Mouse (Mus musculus) lung, adult 2 months (tissue): ENCODE data around the gene Cyp2e1.

Experiments used
- CTCF ChIP-seq: fragments of 200-500 bp; IDR thresholded peaks from 2 replicates; pipeline ENCODE4 v1.5.1; 2011; ENCODE audit warnings: mild to moderate bottlenecking, low read length, control low read depth; ENCODE audit not compliant: insufficient read depth
- POLR2A ChIP-seq: fragments of 200-500 bp; IDR thresholded peaks from 2 replicates; pipeline ENCODE4 v1.6.1; 2011; ENCODE audit warnings: low read depth, mild to moderate bottlenecking, control low read depth, low read length, borderline replicate concordance; ENCODE audit errors: extremely low read depth

DNA sequence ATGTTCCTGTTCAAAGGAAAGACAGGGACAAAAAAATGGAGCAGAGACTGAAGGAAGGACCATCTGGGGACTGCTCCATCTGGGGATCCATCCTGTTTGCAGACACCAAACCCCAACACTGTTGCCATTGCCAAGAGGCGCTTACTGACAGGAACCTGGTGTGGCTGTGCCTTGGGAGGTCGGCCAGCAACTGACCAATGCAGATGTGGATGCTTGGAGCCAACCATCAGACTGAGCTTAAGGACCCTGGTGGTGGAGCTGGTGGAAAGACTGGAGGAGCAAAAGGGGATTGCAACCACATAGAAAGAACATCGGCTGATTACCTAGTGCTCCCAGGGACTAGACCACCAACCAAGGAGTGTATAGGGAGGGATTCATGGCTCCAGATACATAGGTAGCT lies 16.1 kb upstream of the Cyp2e1 start:
- TF ChIP-seq CTCF (no peak), POLR2A (no peak)
